Mouse (Mus musculus) kidney, embryonic 16.5 days (tissue): ENCODE data around the gene Tnpo3. TPM values are rescaled to one million over a fixed set of nuclear protein-coding genes. Genes with fewer than 3 reads are reported as not detected.
A peak's percentile ranks its signal among the peaks of the same experiment; 100 is the strongest.

ENCODE experiments used
- ATAC-seq: fragments of 200-750 bp; cut with Nextera tagmentation; 2 replicates; pipeline ENCODE4 v1.8.0; 2017; ENCODE audit warnings: moderate TSS enrichment; ENCODE audit not compliant: low FRiP score, low TSS enrichment
- H3K27ac ChIP-seq: fragments of 300-500 bp; sonication (generic); 2 replicates; pipeline ENCODE4 v1.5.1; 2014; ENCODE audit warnings: low read length
- H3K27me3 ChIP-seq: fragments of 300-500 bp; sonication (generic); 2 replicates; pipeline ENCODE4 v1.6.1; 2014; ENCODE audit warnings: low read length, control low read depth, mixed read lengths; ENCODE audit not compliant: insufficient read depth
- H3K36me3 ChIP-seq: fragments of 300-500 bp; sonication (generic); 2 replicates; pipeline ENCODE4 v1.6.1; 2014; ENCODE audit warnings: low read length, control low read depth, mixed read lengths; ENCODE audit not compliant: insufficient read depth
- H3K4me1 ChIP-seq: fragments of 300-500 bp; sonication (generic); 2 replicates; pipeline ENCODE4 v1.6.1; 2014; ENCODE audit warnings: low read length, control low read depth, mixed read lengths; ENCODE audit not compliant: insufficient read depth
- H3K4me2 ChIP-seq: fragments of 300-500 bp; sonication (generic); replicated peaks from 2 replicates; pipeline ENCODE4 v1.6.1; 2014; ENCODE audit warnings: low read depth, low read length
- H3K4me3 ChIP-seq: fragments of 300-500 bp; sonication (generic); 2 replicates; pipeline ENCODE4 v1.5.1; 2014; ENCODE audit warnings: mild to moderate bottlenecking, low read length
- H3K9ac ChIP-seq: fragments of 300-500 bp; sonication (generic); replicated peaks from 2 replicates; pipeline ENCODE4 v1.6.1; 2014; ENCODE audit warnings: low read length
- H3K9me3 ChIP-seq: fragments of 300-500 bp; sonication (generic); 2 replicates; pipeline ENCODE4 v1.6.1; 2016; ENCODE audit warnings: low read length, control low read depth
- WGBS: fragments of 180-500 bp; shearing (Covaris S2); extraction: QIAGEN DNeasy Blood & Tissue Kit; methylation state at CpG from one replicate; pipeline ENCODE4 v1.1.7; 2014; 5-methylcytosine and 5-hydroxymethylcytosine counted together
- polyA plus RNA-seq: library from polyadenylated mRNA; unstranded; fragments of >200 nt; fragmentation: Nextera tagmentation; extraction: Ambion mirVana; gene quantifications from 2 replicates; pipeline ENCODE4 v1.2.1, GENCODE M21; 2015

Tnpo3 gene
- polyA plus RNA-seq, 1 experiment from 2014 or later, result 101 TPM

- Histone ChIP-seq H3K9me3 (no peaks in the 10 kb centered on the region; the same call in 1 of the 2 replicates), H3K4me1 (peaks cover 3% of the 10 kb centered on the region), H3K4me3 (no peak overlapping the region), H3K4me2 (no peak overlapping the region), H3K36me3 (no peaks in the 10 kb centered on the region), H3K27me3 (no peaks in the 10 kb centered on the region), H3K27ac (no peak overlapping the region), H3K9ac (no peak overlapping the region)
- no peak for ATAC-seq
- 62% methylated on average over 3 of the region's 3 CpGs for WGBS
Observed at GRCm38 (mm10) chr6:29637397-29638373, 28.0 kb upstream of the Tnpo3 start.

- no peaks in the 10 kb centered on the region for H3K36me3 ChIP-seq
- H3K9ac ChIP-seq, result no peak overlapping the region
- no peak for ATAC-seq
- H3K9me3 ChIP-seq, result no peaks in the 10 kb centered on the region
- H3K4me1 ChIP-seq, result peaks cover 9% of the 10 kb centered on the region
- WGBS, result 88% methylated on average over 4 of the region's 4 CpGs
- H3K27ac ChIP-seq, result no peak overlapping the region
- H3K27me3 ChIP-seq, result no peaks in the 10 kb centered on the region
- H3K4me3 ChIP-seq, result no peak overlapping the region
- H3K4me2 ChIP-seq, result no peak overlapping the region
Observed at GRCm38 (mm10) chr6:29636322-29637092, 26.8 kb upstream of the Tnpo3 start.

GRCm38 (mm10) chr6:29634537-29634936 is 24.9 kb upstream of the Tnpo3 start:
- Histone ChIP-seq H3K36me3 (no peaks in the 10 kb centered on the region), H3K4me1 (peaks cover 9% of the 10 kb centered on the region), H3K9ac (no peak overlapping the region), H3K4me2 (no peak overlapping the region), H3K9me3 (no peaks in the 10 kb centered on the region), H3K4me3 (no peak overlapping the region), H3K27ac (peak overlapping the region; percentile 71; the same call in 1 of the 2 replicates), H3K27me3 (no peaks in the 10 kb centered on the region)
- ATAC-seq, result peak; percentile 39; the same call in 1 of the 2 replicates
- WGBS, result 78% methylated on average over 1 of the region's 1 CpGs

- peak overlapping the region; percentile 86 for H3K27ac ChIP-seq
- H3K9me3 ChIP-seq, result no peaks in the 10 kb centered on the region
- 34% methylated on average over 12 of the region's 12 CpGs for WGBS
- peak overlapping the region; percentile 32 for H3K4me2 ChIP-seq
- no peak overlapping the region for H3K4me3 ChIP-seq
- H3K4me1 ChIP-seq, result peaks cover 9% of the 10 kb centered on the region
- H3K27me3 ChIP-seq, result no peaks in the 10 kb centered on the region
- ATAC-seq, result peak; percentile 76
- H3K36me3 ChIP-seq, result no peaks in the 10 kb centered on the region
- H3K9ac ChIP-seq, result peak overlapping the region; percentile 22; the same call in 1 of the 2 replicates
Observed at GRCm38 (mm10) chr6:29632552-29633292, 23.0 kb upstream of the Tnpo3 start.

- no peaks in the 10 kb centered on the region for H3K36me3 ChIP-seq
- peak; percentile 60; the same call in 1 of the 2 replicates for ATAC-seq
- WGBS, result 10% methylated on average over 10 of the region's 10 CpGs
- peaks cover 9% of the 10 kb centered on the region for H3K4me1 ChIP-seq
- H3K9me3 ChIP-seq, result no peaks in the 10 kb centered on the region
- H3K9ac ChIP-seq, result peak overlapping the region; percentile 22; the same call in 1 of the 2 replicates
- no peaks in the 10 kb centered on the region for H3K27me3 ChIP-seq
- H3K27ac ChIP-seq, result peak overlapping the region; percentile 86
- H3K4me3 ChIP-seq, result no peak overlapping the region
- peak overlapping the region; percentile 32 for H3K4me2 ChIP-seq
Observed at GRCm38 (mm10) chr6:29631751-29632551, 22.3 kb upstream of the Tnpo3 start.

- 79% methylated on average over 1 of the region's 1 CpGs for WGBS
- Histone ChIP-seq H3K4me1 (peaks cover 9% of the 10 kb centered on the region), H3K4me3 (no peak overlapping the region), H3K9ac (no peak overlapping the region), H3K27me3 (no peaks in the 10 kb centered on the region), H3K4me2 (no peak overlapping the region), H3K36me3 (no peaks in the 10 kb centered on the region), H3K9me3 (no peaks in the 10 kb centered on the region), H3K27ac (no peak overlapping the region)
- ATAC-seq, result no peak
Observed at GRCm38 (mm10) chr6:29630216-29630615, 20.5 kb upstream of the Tnpo3 start.

GRCm38 (mm10) chr6:29627756-29628155 is 18.1 kb upstream of the Tnpo3 start:
- no peaks in the 10 kb centered on the region for H3K27me3 ChIP-seq
- 90% methylated on average over 2 of the region's 2 CpGs for WGBS
- H3K36me3 ChIP-seq, result no peaks in the 10 kb centered on the region
- H3K9ac ChIP-seq, result no peak overlapping the region
- H3K27ac ChIP-seq, result no peak overlapping the region
- H3K4me1 ChIP-seq, result peaks cover 7% of the 10 kb centered on the region
- ATAC-seq, result no peak
- no peak overlapping the region for H3K4me2 ChIP-seq
- H3K4me3 ChIP-seq, result no peak overlapping the region
- no peaks in the 10 kb centered on the region for H3K9me3 ChIP-seq

GRCm38 (mm10) chr6:29623857-29624256 is 14.2 kb upstream of the Tnpo3 start:
- H3K27me3 ChIP-seq, result no peaks in the 10 kb centered on the region
- WGBS, result 91% methylated on average over 2 of the region's 2 CpGs
- no peak overlapping the region for H3K9ac ChIP-seq
- no peaks in the 10 kb centered on the region for H3K36me3 ChIP-seq
- no peaks in the 10 kb centered on the region for H3K4me1 ChIP-seq
- H3K9me3 ChIP-seq, result no peaks in the 10 kb centered on the region
- H3K27ac ChIP-seq, result no peak overlapping the region
- ATAC-seq, result no peak
- no peak overlapping the region for H3K4me3 ChIP-seq
- no peak overlapping the region for H3K4me2 ChIP-seq

- no peak for ATAC-seq
- Histone ChIP-seq H3K4me3 (no peak overlapping the region), H3K36me3 (no peaks in the 10 kb centered on the region), H3K9ac (no peak overlapping the region), H3K9me3 (no peaks in the 10 kb centered on the region), H3K4me1 (no peaks in the 10 kb centered on the region), H3K27ac (no peak overlapping the region), H3K27me3 (no peaks in the 10 kb centered on the region), H3K4me2 (no peak overlapping the region)
- WGBS, result 42% methylated on average over 6 of the region's 6 CpGs
Observed at GRCm38 (mm10) chr6:29622273-29622672, 12.6 kb upstream of the Tnpo3 start.
